Mouse (Mus musculus) CD4-positive naive resting alpha-beta T cell, adult 57 days (primary cell): ENCODE measurements around the gene Unc45b. TPM values are rescaled to one million over a fixed set of nuclear protein-coding genes. Genes with fewer than 3 reads are reported as not detected.

Experiments
- total RNA-seq: library from RNA; stranded (reverse); gene quantifications from one replicate; pipeline ENCODE4 v1.2.4, GENCODE M21; 2023

Unc45b gene
- total RNA-seq = not detected

DNA sequence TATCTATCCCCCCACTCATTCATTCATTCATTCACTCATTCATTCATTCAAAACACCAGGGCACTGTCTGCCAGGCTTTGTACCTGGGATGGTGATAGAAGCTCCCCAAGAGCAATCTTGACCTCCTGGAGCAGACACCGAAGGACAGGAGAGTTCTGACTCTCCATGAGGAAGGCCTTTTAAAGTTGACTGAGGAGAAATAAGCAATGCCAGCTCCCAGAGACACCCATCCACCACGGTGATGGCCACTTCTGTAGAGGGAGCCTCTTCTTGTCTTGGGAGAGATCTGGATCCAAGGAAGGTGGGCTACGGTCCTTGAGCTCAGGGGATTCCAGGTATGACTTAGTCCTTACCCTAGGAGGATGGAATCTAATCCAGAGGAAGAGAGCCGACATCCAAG lies at the start of gene Unc45b:
Unc45b (plus strand) TSS at position 301 of the 400 bp plus-strand sequence.

DNA sequence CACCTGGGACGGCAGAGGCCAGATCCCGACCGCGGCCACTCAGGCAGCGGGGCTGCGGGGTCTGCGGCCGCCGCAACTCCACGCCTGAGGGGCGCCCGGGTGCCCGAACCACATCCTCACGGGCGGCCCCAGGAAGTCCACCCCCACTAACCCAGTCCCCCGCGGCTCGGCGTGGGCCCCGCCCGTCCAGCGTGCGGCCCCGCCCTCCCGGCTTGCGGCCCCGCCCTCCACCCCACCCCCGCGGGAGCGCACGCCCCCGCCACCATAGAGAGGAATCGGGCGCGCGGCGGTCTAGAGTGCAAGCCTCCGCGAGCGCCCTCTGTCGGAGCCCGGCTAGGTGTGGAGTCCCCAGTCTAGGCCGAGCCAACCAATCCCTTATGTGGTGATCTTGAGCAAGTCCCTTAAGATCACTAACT lies 39.3 kb upstream of the Unc45b start, which contains the start of gene Rffl:
Rffl (minus strand) TSS at position 180 of the 416 bp plus-strand sequence.

DNA sequence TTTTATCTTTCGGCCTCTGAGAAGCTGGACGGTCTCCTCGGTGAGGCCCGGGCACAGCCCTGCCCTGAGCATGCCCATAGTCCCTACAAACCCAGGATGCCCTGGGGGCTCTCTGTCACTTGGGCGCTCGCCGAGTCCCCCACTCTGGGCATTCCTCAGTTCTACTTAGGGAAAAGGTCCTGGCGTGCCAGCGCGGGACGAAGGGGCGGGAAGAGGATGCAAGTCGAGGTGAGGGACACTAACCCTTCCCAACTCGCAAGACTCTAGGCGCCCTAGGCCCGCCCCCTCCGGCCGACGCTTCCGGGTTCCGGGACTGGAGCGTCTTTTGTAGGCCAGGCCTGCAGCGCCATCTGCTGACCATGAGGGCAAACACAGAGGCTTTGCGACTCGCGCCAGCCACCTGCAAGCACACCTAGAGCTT lies 20.0 kb upstream of the Unc45b start, which contains the start of gene Rad51d:
Rad51d (minus strand) TSS at position 273 of the 421 bp plus-strand sequence.

GRCm38 (mm10) chr11:82891936-82892335 lies 18.4 kb upstream of the Unc45b start, which contains the start of gene Fndc8:
Gene Fndc8 (plus strand): TSS chr11:82892124.

DNA sequence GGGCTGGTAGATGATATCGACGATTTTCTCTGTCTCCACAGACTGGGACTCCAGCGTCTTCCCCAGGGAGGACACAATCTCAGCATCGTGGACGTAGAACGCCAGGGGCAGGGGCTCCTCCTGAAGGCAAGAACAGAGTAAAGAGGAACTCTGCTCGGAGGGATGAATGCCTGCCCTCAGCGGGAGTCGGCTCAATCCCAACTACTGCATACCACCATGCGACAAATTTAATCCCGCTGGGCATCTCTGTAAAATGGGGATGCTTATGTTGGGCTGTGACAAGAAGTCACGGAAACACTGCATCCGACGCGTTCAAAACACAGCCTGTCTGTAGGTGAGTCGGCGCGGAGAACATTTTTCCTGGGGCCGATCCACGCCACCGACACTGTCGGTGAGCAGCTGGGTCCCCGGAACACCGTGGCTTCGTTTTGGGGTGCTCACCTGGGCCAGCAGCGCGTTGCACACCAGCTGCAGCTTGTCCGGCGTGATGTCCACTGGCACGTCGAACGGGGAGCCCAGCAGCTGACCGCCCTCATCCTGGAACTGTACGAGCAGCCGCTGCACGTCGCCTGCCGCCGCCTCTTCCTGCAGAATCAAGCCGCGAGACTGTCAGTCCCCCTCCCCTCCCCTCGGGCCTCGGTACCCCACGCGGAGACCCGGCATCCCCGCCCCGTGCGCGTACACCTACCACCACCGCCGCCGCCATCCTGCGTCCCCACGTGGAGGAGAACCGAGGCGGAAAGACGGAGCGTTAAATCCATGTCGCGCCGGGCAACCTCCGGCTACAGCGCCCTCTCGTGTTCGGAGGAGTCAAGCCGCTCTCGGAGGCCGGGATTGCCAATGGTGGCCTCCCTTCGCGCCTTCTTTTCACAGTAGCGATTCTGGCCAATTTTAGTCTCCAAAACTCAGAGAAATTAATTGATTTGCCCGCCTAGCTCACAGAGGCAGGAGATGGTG lies 2.4 kb upstream of the Unc45b start, which contains the start of gene Nle1:
Nle1 (minus strand) TSS at position 761 of the 957 bp plus-strand sequence.

GRCm38 (mm10) chr11:82950736-82951481 lies 40.6 kb downstream of the Unc45b start, which contains the start of gene Slfn5:
Gene Slfn5 (plus strand): TSS chr11:82951349.

DNA sequence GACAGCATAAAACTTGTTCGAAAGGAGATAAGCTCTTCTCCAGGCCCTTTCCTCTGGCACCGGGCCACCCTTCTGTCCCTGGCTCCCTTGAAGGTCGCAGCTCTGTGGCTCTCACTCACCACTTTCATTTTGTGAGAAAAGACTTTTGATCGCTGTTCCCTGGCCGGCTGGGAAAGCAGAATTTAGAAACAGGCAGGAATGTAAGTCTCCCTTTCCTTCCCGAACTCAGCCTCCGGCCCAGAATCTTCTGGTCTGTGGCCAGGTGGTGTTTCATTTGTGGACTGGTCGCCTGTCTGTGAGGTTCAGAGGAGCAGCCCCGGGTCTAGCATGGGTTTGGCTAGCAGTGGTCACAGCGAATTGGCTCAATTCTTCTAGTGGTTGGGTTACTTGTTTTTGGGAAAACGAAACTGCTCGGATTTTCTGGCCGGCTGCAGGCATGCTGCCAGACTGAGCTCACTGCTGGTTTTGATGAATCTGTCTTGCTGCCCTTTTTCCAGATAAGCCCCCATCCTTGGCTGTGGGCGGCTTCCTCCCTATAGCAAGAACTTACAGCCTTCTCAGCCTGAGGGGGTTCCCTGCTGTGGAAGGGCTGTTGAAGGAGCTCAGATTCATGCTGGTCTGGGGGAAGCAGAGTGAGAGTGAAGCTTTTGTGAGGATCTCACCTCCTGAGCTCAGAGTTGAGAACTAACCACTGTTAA lies 81.3 kb downstream of the Unc45b start, which contains the start of gene Slfn9:
Slfn9 (minus strand) TSS at position 362 of the 698 bp plus-strand sequence.

Other genes starting within 250 kb of the Unc45b start
- gene Cct6b, start 146.2 kb upstream of the Unc45b start, total RNA-seq = 0.62 TPM
- 40.3 TPM for gene Zfp830, start 146.2 kb upstream of the Unc45b start, total RNA-seq
- gene Lig3, start 129.4 kb upstream of the Unc45b start, total RNA-seq = 34.2 TPM
- 19.4 TPM for gene Rffl, start 39.3 kb upstream of the Unc45b start, total RNA-seq
- gene Rad51d, start 19.9 kb upstream of the Unc45b start, total RNA-seq = 20.8 TPM
- gene Fndc8, start 18.4 kb upstream of the Unc45b start, total RNA-seq = not detected
- gene Nle1, start 2.1 kb upstream of the Unc45b start, total RNA-seq = 109 TPM
- 71.1 TPM for gene Slfn5, start 40.8 kb downstream of the Unc45b start, total RNA-seq
- 17.7 TPM for gene Slfn9, start 81.3 kb downstream of the Unc45b start, total RNA-seq
- gene Slfn8, start 110.3 kb downstream of the Unc45b start, total RNA-seq = 43.8 TPM
- gene Slfn2, start 154.6 kb downstream of the Unc45b start, total RNA-seq = 186 TPM
- gene Slfn1, start 206.3 kb downstream of the Unc45b start, total RNA-seq = 144 TPM